Mouse (Mus musculus): ENCODE results near the gene Hist2h4. TPM values are rescaled to one million over a fixed set of nuclear protein-coding genes. Genes with fewer than 3 reads are reported as not detected.
"Not testable (repeated sequence)": the region's sequence is repeated elsewhere in the genome, so short reads cannot be mapped to it uniquely, and the experiment has no call there.

The Hist2h4 gene
- polyA plus RNA-seq, 1 experiment from 2014 or later = 6.9 TPM

DNA sequence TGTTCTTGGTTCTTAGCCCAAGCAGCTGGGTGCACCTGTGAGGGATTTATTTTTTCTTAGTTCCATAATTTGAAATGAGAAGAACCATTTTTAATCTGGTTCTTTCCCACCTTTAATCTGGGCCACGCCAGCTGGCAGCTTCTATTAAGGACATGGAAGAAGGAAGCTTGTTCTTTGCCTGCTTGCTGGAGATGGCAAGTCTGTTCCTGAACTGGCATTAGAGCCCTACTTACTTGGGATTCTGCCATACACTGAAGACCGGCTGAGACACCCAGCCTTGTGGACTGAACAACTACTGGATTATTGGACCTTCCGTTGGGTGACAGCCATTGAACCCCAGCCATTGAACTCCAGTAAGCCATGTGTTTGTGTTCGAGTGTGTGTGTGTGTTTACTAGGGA is 40.3 kb downstream of the Hist2h4 start:
- Histone ChIP-seq H3K9me3 (ENCODE audit: control insufficient read depth, low read length) (no peaks in the 10 kb centered on the region), H3K9ac (ENCODE audit: low read depth, low read length) (no peak overlapping the region), H3K4me2 (ENCODE audit: low read depth, low read length) (peak overlapping the region; percentile 88), H3K36me3 (ENCODE audit: control insufficient read depth, insufficient read depth, low read length) (no peaks in the 10 kb centered on the region), H3K27ac (replicated peaks; ENCODE audit: low read depth, low read length) (no peak overlapping the region), H3K27me3 (replicated peaks; ENCODE audit: control insufficient read depth, insufficient read depth, low read length) (no peaks in the 10 kb centered on the region), H3K4me1 (ENCODE audit: control insufficient read depth, insufficient read depth, low read length) (peaks cover 25% of the 10 kb centered on the region), H3K4me3 (ENCODE audit: low read depth, low read length) (no peak overlapping the region)
- no peak for DNase-seq (ENCODE audit: low spot score)
- no peak for ATAC-seq (ENCODE audit: low read depth)
- WGBS = 92% methylated on average over 4 of the region's 4 CpGs

DNA sequence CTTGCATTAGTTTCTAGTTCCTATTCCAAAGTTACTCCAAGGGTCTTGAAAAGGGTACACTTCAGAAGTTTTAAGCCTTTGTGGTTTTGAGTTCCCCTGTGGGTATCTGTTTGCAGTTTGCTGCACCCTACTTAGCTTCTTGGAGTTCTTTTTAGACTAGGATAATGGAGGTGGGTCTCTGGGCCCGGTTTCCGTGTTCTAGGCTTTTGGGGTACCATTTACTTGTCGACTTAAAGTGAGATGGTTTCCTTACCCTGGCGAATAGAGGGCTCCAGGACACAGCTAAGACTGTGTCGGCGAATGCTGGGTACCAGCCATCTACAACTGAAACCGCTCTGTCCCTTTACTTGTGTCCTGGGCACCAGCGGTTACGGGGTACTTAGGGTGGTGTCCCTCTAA is 41.5 kb downstream of the Hist2h4 start:
- H3K9ac ChIP-seq (ENCODE audit: low read depth, low read length) = peak overlapping the region; percentile 60
- peaks cover 25% of the 10 kb centered on the region for H3K4me1 ChIP-seq (ENCODE audit: control insufficient read depth, insufficient read depth, low read length)
- peak overlapping the region; percentile 88 for H3K4me2 ChIP-seq (ENCODE audit: low read depth, low read length)
- WGBS = 14% methylated on average over 9 of the region's 9 CpGs
- no peaks in the 10 kb centered on the region for H3K9me3 ChIP-seq (ENCODE audit: control insufficient read depth, low read length)
- no peaks in the 10 kb centered on the region for H3K36me3 ChIP-seq (ENCODE audit: control insufficient read depth, insufficient read depth, low read length)
- no peak for ATAC-seq (ENCODE audit: low read depth)
- H3K27me3 ChIP-seq (replicated peaks; ENCODE audit: control insufficient read depth, insufficient read depth, low read length) = no peaks in the 10 kb centered on the region
- H3K4me3 ChIP-seq (ENCODE audit: low read depth, low read length) = peak overlapping the region; percentile 66
- DNase-seq (ENCODE audit: low spot score) = no peak
- H3K27ac ChIP-seq (replicated peaks; ENCODE audit: low read depth, low read length) = peak overlapping the region; percentile 98

DNA sequence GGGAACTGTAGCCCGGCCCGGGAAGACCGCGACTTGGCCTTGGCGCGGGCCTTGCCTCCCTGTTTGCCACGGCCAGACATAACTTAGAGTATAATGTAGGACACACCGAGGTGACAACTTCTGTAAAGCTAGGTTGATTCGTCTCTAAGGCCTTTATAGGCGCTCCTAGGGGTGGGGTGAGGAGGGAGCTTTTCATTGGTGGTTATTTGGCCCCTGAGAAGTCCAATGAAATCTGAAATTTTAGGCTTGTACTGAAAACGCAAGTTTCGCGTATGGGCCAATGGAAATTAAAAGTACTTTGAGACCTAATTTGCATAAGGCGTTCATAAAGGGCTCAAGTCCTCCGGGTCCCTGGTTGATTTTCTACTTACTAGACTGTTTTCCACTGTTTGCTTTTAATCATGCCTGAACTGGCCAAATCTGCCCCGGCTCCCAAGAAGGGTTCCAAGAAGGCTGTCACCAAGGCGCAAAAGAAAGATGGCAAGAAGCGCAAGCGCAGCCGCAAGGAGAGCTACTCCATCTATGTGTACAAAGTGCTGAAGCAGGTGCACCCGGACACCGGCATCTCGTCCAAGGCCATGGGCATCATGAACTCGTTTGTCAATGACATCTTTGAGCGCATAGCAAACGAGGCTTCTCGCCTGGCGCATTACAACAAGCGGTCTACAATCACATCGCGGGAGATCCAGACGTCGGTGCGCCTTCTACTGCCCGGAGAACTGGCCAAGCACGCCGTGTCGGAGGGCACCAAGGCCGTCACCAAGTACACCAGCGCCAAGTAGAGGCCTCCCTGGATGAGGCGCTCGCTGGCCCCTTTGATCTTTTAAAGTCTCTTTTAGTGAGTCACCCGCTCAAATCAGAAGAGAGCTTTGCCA is 42.1 kb downstream of the Hist2h4 start, which contains the start of the genes Hist2h2ac and Hist2h2be:
TSS of gene Hist2h2ac (minus strand) at position 116 of the 875 bp plus-strand sequence.
TSS of gene Hist2h2be (plus strand) at position 355 of the 875 bp plus-strand sequence.
- ATAC-seq (ENCODE audit: low read depth) (peak; percentile 91), DNase-seq (ENCODE audit: low spot score) (peak; percentile 98)
- under 1% methylated on average over 41 of the region's 43 CpGs for WGBS
- H3K36me3 ChIP-seq (ENCODE audit: control insufficient read depth, insufficient read depth, low read length) = no peaks in the 10 kb centered on the region
- H3K27me3 ChIP-seq (replicated peaks; ENCODE audit: control insufficient read depth, insufficient read depth, low read length) = no peaks in the 10 kb centered on the region
- no peaks in the 10 kb centered on the region for H3K9me3 ChIP-seq (ENCODE audit: control insufficient read depth, low read length)
- peaks cover 25% of the 10 kb centered on the region for H3K4me1 ChIP-seq (ENCODE audit: control insufficient read depth, insufficient read depth, low read length)
- H3K9ac ChIP-seq (ENCODE audit: low read depth, low read length) = peak within 1 kb of the TSS; percentile 92
- peak within 1 kb of the TSS; percentile 98 for H3K27ac ChIP-seq (replicated peaks; ENCODE audit: low read depth, low read length)
- peak within 1 kb of the TSS; percentile 66 for H3K4me3 ChIP-seq (ENCODE audit: low read depth, low read length)
- H3K4me2 ChIP-seq (ENCODE audit: low read depth, low read length) = peak within 1 kb of the TSS; percentile 88

DNA sequence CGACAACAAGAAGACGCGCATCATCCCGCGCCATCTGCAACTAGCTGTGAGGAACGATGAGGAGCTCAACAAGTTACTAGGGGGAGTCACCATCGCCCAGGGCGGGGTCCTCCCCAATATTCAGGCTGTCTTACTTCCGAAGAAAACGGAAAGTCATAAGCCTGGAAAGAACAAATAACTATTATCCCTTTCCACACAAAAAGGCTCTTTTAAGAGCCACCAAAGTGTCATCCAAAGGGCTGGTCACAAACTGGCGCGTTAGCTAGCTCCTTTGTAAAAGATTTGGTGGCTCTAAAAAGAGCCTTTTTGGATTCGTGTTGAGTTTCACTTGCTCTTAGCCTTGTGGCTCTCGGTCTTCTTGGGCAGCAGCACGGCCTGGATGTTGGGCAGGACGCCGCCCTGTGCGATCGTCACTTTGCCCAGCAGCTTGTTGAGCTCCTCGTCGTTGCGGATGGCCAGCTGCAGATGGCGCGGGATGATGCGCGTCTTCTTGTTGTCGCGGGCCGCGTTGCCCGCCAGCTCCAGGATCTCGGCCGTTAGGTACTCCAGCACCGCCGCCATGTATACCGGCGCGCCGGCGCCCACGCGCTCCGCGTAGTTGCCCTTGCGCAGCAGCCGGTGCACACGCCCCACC is 42.9 kb downstream of the Hist2h4 start:
- H3K9ac ChIP-seq (ENCODE audit: low read depth, low read length) = peak overlapping the region; percentile 92
- DNase-seq (ENCODE audit: low spot score) (peak; percentile 56), ATAC-seq (ENCODE audit: low read depth) (peak; percentile 2; the same call in 1 of the 2 replicates)
- not testable (repeated sequence) for H3K9me3 ChIP-seq (ENCODE audit: control insufficient read depth, low read length); H3K27me3 ChIP-seq (replicated peaks; ENCODE audit: control insufficient read depth, insufficient read depth, low read length); H3K36me3 ChIP-seq (ENCODE audit: control insufficient read depth, insufficient read depth, low read length)
- under 1% methylated on average over 20 of the region's 47 CpGs for WGBS
- H3K4me2 ChIP-seq (ENCODE audit: low read depth, low read length) = peak overlapping the region; percentile 88
- H3K27ac ChIP-seq (replicated peaks; ENCODE audit: low read depth, low read length) = peak overlapping the region; percentile 98
- peaks cover 25% of the 10 kb centered on the region for H3K4me1 ChIP-seq (ENCODE audit: control insufficient read depth, insufficient read depth, low read length)
- H3K4me3 ChIP-seq (ENCODE audit: low read depth, low read length) = peak overlapping the region; percentile 66

DNA sequence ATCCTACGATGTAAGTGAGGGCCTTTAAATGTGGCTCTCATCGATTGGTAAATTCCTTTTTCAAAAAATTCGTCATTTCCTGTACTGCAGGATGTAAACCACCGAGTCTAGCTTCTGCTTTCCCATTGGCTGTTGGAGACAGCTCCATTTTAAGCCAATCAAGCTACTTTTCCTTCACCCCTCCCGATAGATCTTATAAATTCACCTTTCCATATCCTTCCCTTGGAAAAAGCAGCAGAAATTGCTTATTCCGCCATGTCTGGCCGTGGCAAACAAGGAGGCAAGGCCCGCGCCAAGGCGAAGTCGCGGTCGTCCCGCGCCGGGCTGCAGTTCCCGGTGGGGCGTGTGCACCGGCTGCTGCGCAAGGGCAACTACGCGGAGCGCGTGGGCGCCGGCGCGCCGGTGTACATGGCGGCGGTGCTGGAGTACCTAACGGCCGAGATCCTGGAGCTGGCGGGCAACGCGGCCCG is 43.4 kb downstream of the Hist2h4 start, which contains the start of the genes Bola1 and Hist2h2ab:
TSS of gene Bola1 (minus strand) at position 49 of the 470 bp plus-strand sequence.
TSS of gene Hist2h2ab (plus strand) at position 205 of the 470 bp plus-strand sequence.
- Histone ChIP-seq H3K4me1 (ENCODE audit: control insufficient read depth, insufficient read depth, low read length) (peaks cover 25% of the 10 kb centered on the region), H3K9ac (ENCODE audit: low read depth, low read length) (peak within 1 kb of the TSS; percentile 92), H3K27ac (replicated peaks; ENCODE audit: low read depth, low read length) (peak within 1 kb of the TSS; percentile 98), H3K4me2 (ENCODE audit: low read depth, low read length) (peak within 1 kb of the TSS; percentile 88), H3K4me3 (ENCODE audit: low read depth, low read length) (peak within 1 kb of the TSS; percentile 66), H3K9me3 (ENCODE audit: control insufficient read depth, low read length) (no peaks in the 10 kb centered on the region), H3K36me3 (ENCODE audit: control insufficient read depth, insufficient read depth, low read length) (no peaks in the 10 kb centered on the region), H3K27me3 (replicated peaks; ENCODE audit: control insufficient read depth, insufficient read depth, low read length) (no peaks in the 10 kb centered on the region)
- WGBS = under 1% methylated on average over 35 of the region's 37 CpGs
- DNase-seq (ENCODE audit: low spot score) = peak; percentile 97
- peak; percentile 87 for ATAC-seq (ENCODE audit: low read depth)

DNA sequence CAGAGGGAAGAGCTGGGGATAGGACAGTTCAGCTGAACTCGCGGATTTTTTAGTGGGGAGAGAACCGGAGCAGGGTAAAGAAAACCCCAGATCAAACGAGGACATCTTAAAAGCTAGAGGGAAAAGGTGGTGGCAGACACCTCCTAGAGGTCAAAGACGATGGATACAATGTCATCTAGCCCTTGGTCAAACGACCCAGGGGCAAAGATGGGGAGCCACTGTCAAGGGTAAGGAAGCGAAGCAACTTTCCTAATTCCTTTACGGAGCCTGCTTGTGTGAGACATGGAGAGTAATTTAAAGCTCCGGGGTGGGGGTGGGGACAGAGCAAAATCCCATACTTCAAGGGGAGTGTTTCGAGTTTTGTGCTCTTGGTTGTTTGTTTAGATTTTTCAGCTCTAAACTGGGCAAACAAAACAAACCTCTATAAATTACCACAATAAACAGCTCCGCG is 43.9 kb downstream of the Hist2h4 start:
- peak; percentile 8; the same call in 1 of the 2 replicates for ATAC-seq (ENCODE audit: low read depth)
- Histone ChIP-seq H3K9me3 (ENCODE audit: control insufficient read depth, low read length) (no peaks in the 10 kb centered on the region), H3K36me3 (ENCODE audit: control insufficient read depth, insufficient read depth, low read length) (no peaks in the 10 kb centered on the region), H3K27ac (replicated peaks; ENCODE audit: low read depth, low read length) (peak overlapping the region; percentile 98), H3K4me2 (ENCODE audit: low read depth, low read length) (peak overlapping the region; percentile 88), H3K27me3 (replicated peaks; ENCODE audit: control insufficient read depth, insufficient read depth, low read length) (no peaks in the 10 kb centered on the region), H3K4me3 (ENCODE audit: low read depth, low read length) (peak overlapping the region; percentile 66), H3K4me1 (ENCODE audit: control insufficient read depth, insufficient read depth, low read length) (peaks cover 25% of the 10 kb centered on the region), H3K9ac (ENCODE audit: low read depth, low read length) (peak overlapping the region; percentile 92)
- DNase-seq (ENCODE audit: low spot score) = no peak
- WGBS = under 1% methylated on average over 12 of the region's 12 CpGs

Small RNA genes within 50 kb of the gene (microRNA-seq; reads per million reads assigned to microRNA genes)
- gene Gm44492 (ENCODE audit: borderline number of aligned reads) = not detected
- not detected for gene Gm47311 (ENCODE audit: borderline number of aligned reads)
- not detected for gene Gm47313 (ENCODE audit: borderline number of aligned reads)

Other genes starting within 250 kb of the Hist2h4 start
- gene Vps45, start 204.8 kb downstream of the Hist2h4 start, polyA plus RNA-seq (2014; fragmentation: Nextera tagmentation; extraction: Ambion mirVana) = 24.4 and 25.7 TPM in 2 replicates
- gene Otud7b, start 158.8 kb downstream of the Hist2h4 start, polyA plus RNA-seq (2014; fragmentation: Nextera tagmentation; extraction: Ambion mirVana) = 17.6 and 20.0 TPM in 2 replicates
- 19.7 and 24.6 TPM in 2 replicates for gene Mtmr11, start 101.3 kb downstream of the Hist2h4 start, polyA plus RNA-seq (2014; fragmentation: Nextera tagmentation; extraction: Ambion mirVana)
- gene Sf3b4, start 91.0 kb downstream of the Hist2h4 start, polyA plus RNA-seq (2014; fragmentation: Nextera tagmentation; extraction: Ambion mirVana) = 152 and 158 TPM in 2 replicates
- 4.4 and 6.1 TPM in 2 replicates for gene Sv2a, start 82.2 kb downstream of the Hist2h4 start, polyA plus RNA-seq (2014; fragmentation: Nextera tagmentation; extraction: Ambion mirVana)
- 47.5 and 55.7 TPM in 2 replicates for gene Bola1, start 43.6 kb downstream of the Hist2h4 start, polyA plus RNA-seq (2014; fragmentation: Nextera tagmentation; extraction: Ambion mirVana)
- 0.72 and 0.78 TPM in 2 replicates for gene Hist2h2ab, start 43.4 kb downstream of the Hist2h4 start, polyA plus RNA-seq (2014; fragmentation: Nextera tagmentation; extraction: Ambion mirVana)
- 8.4 and 10.0 TPM in 2 replicates for gene Hist2h2ac, start 42.4 kb downstream of the Hist2h4 start, polyA plus RNA-seq (2014; fragmentation: Nextera tagmentation; extraction: Ambion mirVana)
- gene Hist2h2be, start 42.2 kb downstream of the Hist2h4 start, polyA plus RNA-seq (2014; fragmentation: Nextera tagmentation; extraction: Ambion mirVana) = 7.8 and 8.8 TPM in 2 replicates
- gene Hist2h3c2, start 24.2 kb downstream of the Hist2h4 start, polyA plus RNA-seq (2014; fragmentation: Nextera tagmentation; extraction: Ambion mirVana) = 5.2 and 5.3 TPM in 2 replicates
- 46.9 and 57.6 TPM in 2 replicates for gene Hist2h2aa2, start 23.0 kb downstream of the Hist2h4 start, polyA plus RNA-seq (2014; fragmentation: Nextera tagmentation; extraction: Ambion mirVana)
- 19.8 and 22.0 TPM in 2 replicates for gene Hist2h2aa1, start 17.8 kb downstream of the Hist2h4 start, polyA plus RNA-seq (2014; fragmentation: Nextera tagmentation; extraction: Ambion mirVana)
- gene Hist2h3c1, start 16.6 kb downstream of the Hist2h4 start, polyA plus RNA-seq (2014; fragmentation: Nextera tagmentation; extraction: Ambion mirVana) = 0.48 TPM in 1 of 2 replicates, not detected in the other
- 44.3 and 57.8 TPM in 2 replicates for gene Hist2h3b, start 5.3 kb upstream of the Hist2h4 start, polyA plus RNA-seq (2014; fragmentation: Nextera tagmentation; extraction: Ambion mirVana)
- gene Hist2h2bb, start 6.4 kb upstream of the Hist2h4 start, polyA plus RNA-seq (2014; fragmentation: Nextera tagmentation; extraction: Ambion mirVana) = 8.9 and 12.7 TPM in 2 replicates
- 4.0 and 5.3 TPM in 2 replicates for gene Fcgr1, start 30.7 kb upstream of the Hist2h4 start, polyA plus RNA-seq (2014; fragmentation: Nextera tagmentation; extraction: Ambion mirVana)
- gene BC107364, start 189.0 kb upstream of the Hist2h4 start, polyA plus RNA-seq (2014; fragmentation: Nextera tagmentation; extraction: Ambion mirVana) = not detected in 2 replicates

All from embryonic facial prominence, embryonic 14.5 days (tissue).